In genomic region chr16:87132082-87132481, GRCm38 (mm10) we compare ENCODE assay signal across 19 mouse cellular contexts.
DNase-seq lines count a peak whose midpoint lies in the region; ATAC-seq and TF ChIP-seq lines count a peak whose summit lies in the region.
"Had no signal": no experiment of that assay in that cellular context is flagged by ENCODE, and none has a peak within 500 bp of the region (broad histone marks: within the 10 kb centered on the region; RNA-seq: fewer than 3 reads in every experiment).

No protein-coding gene starts in this region.

- intact Hi-C loops in left cerebral cortex, adult 2 months (cut with DNase I): no loop called here

- no peaks in the 10 kb centered on the region for H3K36me3 ChIP-seq in kidney, adult 2 months (ENCODE audit: control insufficient read depth, insufficient read depth, low read length)
- no peaks in the 10 kb centered on the region for H3K36me3 ChIP-seq in lung, embryonic 14.5 days (ENCODE audit: insufficient read depth)
- H3K36me3 ChIP-seq: embryonic facial prominence, embryonic 13.5 days; heart, embryonic 12.5 days; hindbrain, embryonic 12.5 days had no signal

- no peak overlapping the region for H3K4me3 ChIP-seq in kidney, adult 2 months (ENCODE audit: insufficient read depth, low read depth, low read length)
- H3K4me3 ChIP-seq in lung, embryonic 14.5 days (ENCODE audit: low read depth, low read length): no peak overlapping the region
- H3K4me3 ChIP-seq in lung, adult 2 months (replicated peaks; ENCODE audit: extremely low read depth, low read depth, low read length): no peak overlapping the region
- no peak overlapping the region for H3K4me3 ChIP-seq in left cerebral cortex, adult 2 months
- H3K4me3 ChIP-seq: embryonic facial prominence, embryonic 13.5 days; forebrain, embryonic 13.5 days; heart, embryonic 12.5 days; hindbrain, embryonic 12.5 days had no signal

- no peak for TF ChIP-seq CTCF in kidney, adult 2 months (conservative IDR thresholded peaks at IDR 0.05; ENCODE audit: insufficient read depth, insufficient read length, low read depth, low read length)
- no peak for TF ChIP-seq CTCF in lung, embryonic 14.5 days (IDR thresholded peaks at IDR 0.05; ENCODE audit: low read depth)
- TF ChIP-seq CTCF in lung, adult 2 months (IDR thresholded peaks at IDR 0.05; ENCODE audit: insufficient read depth, low read length): no peak
- no peak for TF ChIP-seq CTCF in left cerebral cortex, adult 2 months (IDR thresholded peaks at IDR 0.05)

- 78% methylated on average over 4 of the region's 4 CpGs for WGBS in kidney, adult 2 months
- whole genome bisulfite sequencing in lung, embryonic 14.5 days: 74% methylated on average over 4 of the region's 4 CpGs
- 53% methylated on average over 4 of the region's 4 CpGs for WGBS in lung, adult 2 months

- H3K9me3 ChIP-seq in lung, embryonic 14.5 days (ENCODE audit: low read depth, low read length): no peaks in the 10 kb centered on the region
- H3K9me3 ChIP-seq: embryonic facial prominence, embryonic 13.5 days; forebrain, embryonic 13.5 days; heart, embryonic 12.5 days; hindbrain, embryonic 12.5 days had no signal

- DNase-seq in kidney, adult 2 months: peak; percentile 7
- DNase-seq in kidney, adult 18-20 months: no peak
- peak; percentile 44 for DNase-seq in lung, embryonic 14.5 days
- DNase-seq in lung, adult 2 months: no peak
- peak; percentile 48 for DNase-seq in lung, postnatal 10 days
- DNase-seq in lung, postnatal 4 days: peak; percentile 29 to 61
- DNase-seq in adrenal gland, postnatal 25 days: no peak
- no peak for DNase-seq in left cerebral cortex, adult 2 months (ENCODE audit: extremely low spot score in 1 of 2, low spot score in 2 of 2)
- DNase-seq: adrenal gland, postnatal 10 days; cerebellum, adult 18-20 months; cerebellum, adult 9-11 months; cerebellum, postnatal 36 days; forebrain, postnatal 0 days; gastrocnemius, postnatal 14 days; heart, postnatal 4 days had no signal

- no peak overlapping the region for H3K4me2 ChIP-seq in lung, embryonic 14.5 days
- H3K4me2 ChIP-seq: embryonic facial prominence, embryonic 13.5 days; forebrain, embryonic 13.5 days; heart, embryonic 12.5 days; hindbrain, embryonic 12.5 days had no signal

- TF ChIP-seq POLR2A in kidney, adult 2 months (IDR thresholded peaks at IDR 0.05; ENCODE audit: low read depth, low read length): no peak
- no peak for TF ChIP-seq POLR2A in lung, adult 2 months (IDR thresholded peaks at IDR 0.05; ENCODE audit: borderline replicate concordance, extremely low read depth, low read depth, low read length)

- no peak overlapping the region for H3K9ac ChIP-seq in lung, embryonic 14.5 days
- H3K9ac ChIP-seq: embryonic facial prominence, embryonic 13.5 days; forebrain, embryonic 13.5 days; forebrain, postnatal 0 days; heart, embryonic 12.5 days; hindbrain, embryonic 12.5 days had no signal

- H3K27ac ChIP-seq in kidney, adult 2 months (ENCODE audit: insufficient read depth, low read depth, low read length): no peak overlapping the region
- H3K27ac ChIP-seq in lung, embryonic 14.5 days (ENCODE audit: low read depth): peak overlapping the region; percentile 42; the same call in 1 of the 2 replicates
- H3K27ac ChIP-seq in left cerebral cortex, adult 2 months: no peak overlapping the region
- H3K27ac ChIP-seq: embryonic facial prominence, embryonic 13.5 days; forebrain, embryonic 13.5 days; hindbrain, embryonic 12.5 days had no signal

- no peaks in the 10 kb centered on the region for H3K4me1 ChIP-seq in kidney, adult 2 months (ENCODE audit: control insufficient read depth, insufficient read depth, low read length)
- no peaks in the 10 kb centered on the region for H3K4me1 ChIP-seq in lung, embryonic 14.5 days (ENCODE audit: insufficient read depth)
- peaks cover 8% of the 10 kb centered on the region for H3K4me1 ChIP-seq in lung, adult 2 months (ENCODE audit: control insufficient read depth, insufficient read depth, low read length)
- H3K4me1 ChIP-seq: forebrain, embryonic 13.5 days; hindbrain, embryonic 12.5 days had no signal

- no peaks in the 10 kb centered on the region for H3K27me3 ChIP-seq in kidney, adult 2 months (replicated peaks; ENCODE audit: control insufficient read depth, insufficient read depth, low read length)
- no peaks in the 10 kb centered on the region for H3K27me3 ChIP-seq in lung, embryonic 14.5 days (ENCODE audit: insufficient read depth, low read length)
- H3K27me3 ChIP-seq: embryonic facial prominence, embryonic 13.5 days; forebrain, embryonic 13.5 days; heart, embryonic 12.5 days; hindbrain, embryonic 12.5 days had no signal

- 0 out of 2 replicates have a peak, but pooled peaks have one; percentile 44 for ATAC-seq in lung, embryonic 14.5 days (ENCODE audit: insufficient read depth)
- ATAC-seq: forebrain, embryonic 13.5 days; forebrain, postnatal 0 days had no signal

Comparison
In these comparisons a context has a peak if more than half of its experiments do, and no peak if none do; other contexts are left out.
1. DNase-seq: peak in kidney, adult 2 months (single experiment), lung, embryonic 14.5 days (single experiment), lung, postnatal 10 days (single experiment) and lung, postnatal 4 days (2 of 2); none in kidney, adult 18-20 months (single experiment), lung, adult 2 months (single experiment), adrenal gland, postnatal 25 days (single experiment) and left cerebral cortex, adult 2 months (0 of 2).